Mouse (Mus musculus) heart, adult 9 months (tissue): ENCODE measurements around the gene Rhob.

Source experiments
- DNase-seq, 2 experiments: peaks; one replicate each; pipeline ENCODE4 v3.0.0; 2022; ENCODE audit warnings: low spot score in 2 of 2

Rhob gene

DNA sequence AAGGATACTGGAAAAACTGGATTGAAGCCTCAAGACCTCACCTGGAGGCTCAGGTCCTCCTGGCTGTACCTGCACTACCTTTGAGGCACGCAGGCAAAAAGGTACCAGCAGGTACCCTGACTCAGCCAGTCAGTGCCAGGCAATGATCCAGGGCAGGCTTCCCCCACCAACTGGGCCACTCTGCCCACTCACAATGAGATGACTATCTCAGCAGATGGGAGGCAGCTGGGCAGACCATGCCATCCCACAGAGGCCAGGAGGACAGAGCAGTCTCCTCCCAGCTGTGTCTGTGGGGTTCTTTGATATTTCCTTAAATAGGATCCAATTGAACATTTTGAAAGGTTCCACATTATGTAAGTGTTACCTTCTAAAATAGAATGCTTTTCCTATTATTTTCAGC, 49.8 kb downstream of the Rhob start:
- no peak for DNase-seq
